Mouse (Mus musculus) hindbrain, embryonic 12.5 days (tissue): ENCODE results near the gene Dok3. TPM values are rescaled to one million over a fixed set of nuclear protein-coding genes. Genes with fewer than 3 reads are reported as not detected.

Source experiments
- ATAC-seq: fragments of 200-750 bp; cut with Nextera tagmentation; 2 replicates; pipeline ENCODE4 v1.8.0; 2017; ENCODE audit warnings: moderate TSS enrichment; ENCODE audit not compliant: low FRiP score
- H3K27ac ChIP-seq: fragments of 300-500 bp; sonication (generic); 2 replicates; pipeline ENCODE4 v1.5.1; 2016; ENCODE audit warnings: mild to moderate bottlenecking
- H3K27me3 ChIP-seq: fragments of 300-500 bp; sonication (generic); 2 replicates; pipeline ENCODE4 v1.6.1; 2016; ENCODE audit warnings: mild to moderate bottlenecking
- H3K36me3 ChIP-seq: fragments of 300-500 bp; sonication (generic); 2 replicates; pipeline ENCODE4 v1.6.1; 2016; ENCODE audit warnings: mild to moderate bottlenecking
- H3K4me1 ChIP-seq: fragments of 300-500 bp; sonication (generic); 2 replicates; pipeline ENCODE4 v1.6.1; 2016
- H3K4me2 ChIP-seq: fragments of 300-500 bp; sonication (generic); replicated peaks from 2 replicates; pipeline ENCODE4 v1.6.1; 2016; ENCODE audit warnings: mild to moderate bottlenecking
- H3K4me3 ChIP-seq: fragments of 300-500 bp; sonication (generic); 2 replicates; pipeline ENCODE4 v1.5.1; 2016; ENCODE audit warnings: mild to moderate bottlenecking
- H3K9ac ChIP-seq: fragments of 300-500 bp; sonication (generic); 2 replicates; pipeline ENCODE4 v1.6.1; 2016; ENCODE audit warnings: mild to moderate bottlenecking, moderate library complexity
- H3K9me3 ChIP-seq: fragments of 300-500 bp; sonication (generic); replicated peaks from 2 replicates; pipeline ENCODE4 v1.6.1; 2016; ENCODE audit warnings: mild to moderate bottlenecking
- WGBS: fragments of 180-500 bp; shearing (Covaris S2); methylation state at CpG from one replicate; pipeline ENCODE4 v1.1.7; 2016; 5-methylcytosine and 5-hydroxymethylcytosine counted together
- polyA plus RNA-seq: library from polyadenylated mRNA; unstranded; fragments of >200 nt; fragmentation: Nextera tagmentation; extraction: Ambion mirVana; gene quantifications from 2 replicates; pipeline ENCODE4 v1.2.1, GENCODE M21; 2016

Gene Dok3
- polyA plus RNA-seq, 1 experiment from 2014 or later = 4.7 TPM

GRCm38 (mm10) chr13:55513111-55513748 lies 15.9 kb downstream of the Dok3 start, which contains the start of gene Pdlim7:
Pdlim7 (minus strand) TSS chr13:55513676.
- Histone ChIP-seq H3K4me3 (peak within 1 kb of the TSS; percentile 84), H3K9ac (peak within 1 kb of the TSS; percentile 94), H3K27ac (peak within 1 kb of the TSS; percentile 85), H3K36me3 (peaks cover 12% of the 10 kb centered on the region; the same call in 1 of the 2 replicates), H3K4me1 (peaks cover 26% of the 10 kb centered on the region), H3K27me3 (peaks cover 7% of the 10 kb centered on the region; the same call in 1 of the 2 replicates), H3K4me2 (peak within 1 kb of the TSS; percentile 95), H3K9me3 (no peaks in the 10 kb centered on the region)
- ATAC-seq = peak; percentile 80
- under 1% methylated on average over 55 of the region's 55 CpGs for WGBS

GRCm38 (mm10) chr13:55512379-55513031 lies 16.6 kb downstream of the Dok3 start:
- Histone ChIP-seq H3K9ac (peak overlapping the region; percentile 94), H3K4me2 (peak overlapping the region; percentile 95), H3K27ac (peak overlapping the region; percentile 85), H3K4me1 (peaks cover 26% of the 10 kb centered on the region), H3K4me3 (peak overlapping the region; percentile 84), H3K36me3 (peaks cover 19% of the 10 kb centered on the region), H3K27me3 (peaks cover 7% of the 10 kb centered on the region; the same call in 1 of the 2 replicates), H3K9me3 (no peaks in the 10 kb centered on the region)
- 2% methylated on average over 25 of the region's 25 CpGs for WGBS
- ATAC-seq = peak; percentile 63

GRCm38 (mm10) chr13:55511492-55511861 lies 17.6 kb downstream of the Dok3 start:
- Histone ChIP-seq H3K27ac (peak overlapping the region; percentile 74), H3K9me3 (no peaks in the 10 kb centered on the region), H3K36me3 (peaks cover 29% of the 10 kb centered on the region), H3K4me3 (0 out of 2 replicates have a peak overlapping the region, but pooled peaks have one; percentile 84), H3K27me3 (peaks cover 7% of the 10 kb centered on the region; the same call in 1 of the 2 replicates), H3K4me1 (peaks cover 26% of the 10 kb centered on the region), H3K9ac (peak overlapping the region; percentile 18; the same call in 1 of the 2 replicates), H3K4me2 (peak overlapping the region; percentile 95)
- ATAC-seq = no peak
- WGBS = 44% methylated on average over 5 of the region's 5 CpGs

- peak overlapping the region; percentile 74 for H3K27ac ChIP-seq
- peaks cover 35% of the 10 kb centered on the region for H3K36me3 ChIP-seq
- 19% methylated on average over 6 of the region's 6 CpGs for WGBS
- peaks cover 7% of the 10 kb centered on the region; the same call in 1 of the 2 replicates for H3K27me3 ChIP-seq
- peak; percentile 46; the same call in 1 of the 2 replicates for ATAC-seq
- peaks cover 26% of the 10 kb centered on the region for H3K4me1 ChIP-seq
- peak overlapping the region; percentile 27; the same call in 1 of the 2 replicates for H3K9ac ChIP-seq
- peak overlapping the region; percentile 95 for H3K4me2 ChIP-seq
- 0 out of 2 replicates have a peak overlapping the region, but pooled peaks have one; percentile 8 for H3K4me3 ChIP-seq
- H3K9me3 ChIP-seq = no peaks in the 10 kb centered on the region
These were observed 18.2 kb downstream of the Dok3 start for GRCm38 (mm10) chr13:55510668-55511491.

- WGBS = 44% methylated on average over 3 of the region's 3 CpGs
- H3K36me3 ChIP-seq = peaks cover 41% of the 10 kb centered on the region
- H3K9ac ChIP-seq = peak overlapping the region; percentile 27; the same call in 1 of the 2 replicates
- H3K4me3 ChIP-seq = no peak overlapping the region
- no peaks in the 10 kb centered on the region for H3K9me3 ChIP-seq
- H3K27ac ChIP-seq = peak overlapping the region; percentile 74; the same call in 1 of the 2 replicates
- H3K27me3 ChIP-seq = peaks cover 7% of the 10 kb centered on the region; the same call in 1 of the 2 replicates
- no peak for ATAC-seq
- H3K4me1 ChIP-seq = peaks cover 26% of the 10 kb centered on the region
- peak overlapping the region; percentile 95; the same call in 1 of the 2 replicates for H3K4me2 ChIP-seq
These were observed 18.8 kb downstream of the Dok3 start for GRCm38 (mm10) chr13:55510332-55510667.

GRCm38 (mm10) chr13:55508531-55508930 lies 20.6 kb downstream of the Dok3 start:
- H3K9me3 ChIP-seq = no peaks in the 10 kb centered on the region
- H3K4me2 ChIP-seq = no peak overlapping the region
- 96% methylated on average over 10 of the region's 10 CpGs for WGBS
- no peak overlapping the region for H3K4me3 ChIP-seq
- H3K27ac ChIP-seq = no peak overlapping the region
- H3K27me3 ChIP-seq = no peaks in the 10 kb centered on the region
- peaks cover 26% of the 10 kb centered on the region for H3K4me1 ChIP-seq
- H3K36me3 ChIP-seq = peaks cover 57% of the 10 kb centered on the region
- no peak for ATAC-seq
- no peak overlapping the region for H3K9ac ChIP-seq

- peaks cover 64% of the 10 kb centered on the region for H3K36me3 ChIP-seq
- H3K4me3 ChIP-seq = no peak overlapping the region
- 0 out of 2 replicates have a peak, but pooled peaks have one; percentile 5 for ATAC-seq
- peaks cover 26% of the 10 kb centered on the region for H3K4me1 ChIP-seq
- H3K4me2 ChIP-seq = no peak overlapping the region
- 56% methylated on average over 11 of the region's 11 CpGs for WGBS
- H3K27me3 ChIP-seq = no peaks in the 10 kb centered on the region
- no peak overlapping the region for H3K27ac ChIP-seq
- no peak overlapping the region for H3K9ac ChIP-seq
- no peaks in the 10 kb centered on the region for H3K9me3 ChIP-seq
These were observed 21.2 kb downstream of the Dok3 start for GRCm38 (mm10) chr13:55507877-55508276.

GRCm38 (mm10) chr13:55506697-55507096 lies 22.4 kb downstream of the Dok3 start:
- no peak for ATAC-seq
- peaks cover 16% of the 10 kb centered on the region for H3K4me1 ChIP-seq
- no peak overlapping the region for H3K27ac ChIP-seq
- no peaks in the 10 kb centered on the region for H3K27me3 ChIP-seq
- 96% methylated on average over 10 of the region's 10 CpGs for WGBS
- H3K4me3 ChIP-seq = no peak overlapping the region
- no peak overlapping the region for H3K4me2 ChIP-seq
- peaks cover 74% of the 10 kb centered on the region for H3K36me3 ChIP-seq
- no peak overlapping the region for H3K9ac ChIP-seq
- no peaks in the 10 kb centered on the region for H3K9me3 ChIP-seq

- Histone ChIP-seq H3K27ac (no peak overlapping the region), H3K4me1 (peaks cover 7% of the 10 kb centered on the region), H3K9me3 (no peaks in the 10 kb centered on the region), H3K36me3 (peaks cover 74% of the 10 kb centered on the region), H3K4me3 (no peak overlapping the region), H3K9ac (no peak overlapping the region), H3K27me3 (no peaks in the 10 kb centered on the region), H3K4me2 (no peak overlapping the region)
- no peak for ATAC-seq
- WGBS = 90% methylated on average over 9 of the region's 9 CpGs
These were observed 23.3 kb downstream of the Dok3 start for GRCm38 (mm10) chr13:55505810-55506209.

GRCm38 (mm10) chr13:55504390-55504789 lies 24.7 kb downstream of the Dok3 start:
- no peak overlapping the region for H3K4me2 ChIP-seq
- H3K9ac ChIP-seq = no peak overlapping the region
- no peaks in the 10 kb centered on the region for H3K4me1 ChIP-seq
- H3K36me3 ChIP-seq = peaks cover 71% of the 10 kb centered on the region
- no peak overlapping the region for H3K4me3 ChIP-seq
- no peaks in the 10 kb centered on the region for H3K9me3 ChIP-seq
- no peak overlapping the region for H3K27ac ChIP-seq
- WGBS = 90% methylated on average over 5 of the region's 5 CpGs
- no peaks in the 10 kb centered on the region for H3K27me3 ChIP-seq
- ATAC-seq = no peak

GRCm38 (mm10) chr13:55502405-55502804 lies 26.7 kb downstream of the Dok3 start:
- ATAC-seq = no peak
- Histone ChIP-seq H3K9ac (no peak overlapping the region), H3K9me3 (no peaks in the 10 kb centered on the region), H3K4me3 (no peak overlapping the region), H3K27ac (no peak overlapping the region), H3K4me2 (no peak overlapping the region), H3K36me3 (peaks cover 62% of the 10 kb centered on the region), H3K27me3 (no peaks in the 10 kb centered on the region), H3K4me1 (peaks cover 5% of the 10 kb centered on the region; the same call in 1 of the 2 replicates)
- 86% methylated on average over 8 of the region's 8 CpGs for WGBS

GRCm38 (mm10) chr13:55500575-55500974 lies 28.5 kb downstream of the Dok3 start:
- no peaks in the 10 kb centered on the region for H3K27me3 ChIP-seq
- H3K4me2 ChIP-seq = no peak overlapping the region
- H3K27ac ChIP-seq = no peak overlapping the region
- H3K9ac ChIP-seq = no peak overlapping the region
- H3K4me3 ChIP-seq = no peak overlapping the region
- H3K4me1 ChIP-seq = peaks cover 16% of the 10 kb centered on the region
- 87% methylated on average over 10 of the region's 10 CpGs for WGBS
- no peaks in the 10 kb centered on the region for H3K9me3 ChIP-seq
- no peak for ATAC-seq
- peaks cover 44% of the 10 kb centered on the region for H3K36me3 ChIP-seq
